Mouse (Mus musculus): Measurements from ENCODE around the gene Scel. TPM values are rescaled to one million over a fixed set of nuclear protein-coding genes. Genes with fewer than 3 reads are reported as not detected.

Gene Scel
- polyA plus RNA-seq, 1 experiment = not detected

GRCm38 (mm10) chr14:103647981-103648380 lies 134.8 kb downstream of the Scel start:
- Histone ChIP-seq H3ac (ENCODE audit: control insufficient read depth, insufficient read length) (no peak overlapping the region), H3K36me3 (ENCODE audit: control insufficient read depth, insufficient read depth) (no peaks in the 10 kb centered on the region), H3K4me3 (no peak overlapping the region), H3K4me2 (ENCODE audit: low read depth) (no peak overlapping the region), H3K27me3 (ENCODE audit: control insufficient read depth, insufficient read depth, insufficient read length) (no peaks in the 10 kb centered on the region), H3K79me2 (ENCODE audit: control insufficient read depth, insufficient read depth) (no peaks in the 10 kb centered on the region)
- TF ChIP-seq TCF12 (IDR thresholded peaks at IDR 0.05; ENCODE audit: insufficient read depth, poor library complexity, severe bottlenecking) (no peak), POLR2A (IDR thresholded peaks at IDR 0.05; ENCODE audit: insufficient read length, low read depth) (no peak), MYOG (IDR thresholded peaks at IDR 0.05; ENCODE audit: control insufficient read depth in 1 of 3, insufficient read depth in 1 of 3, insufficient read length in 2 of 3, low read depth in 2 of 3) (no peak), MYOD1 (IDR thresholded peaks at IDR 0.05; ENCODE audit: control insufficient read depth in 1 of 3, insufficient read length in 2 of 3, low read depth in 2 of 3) (no peak), MAX (IDR thresholded peaks at IDR 0.05; ENCODE audit: low read depth) (no peak), E2F4 (IDR thresholded peaks at IDR 0.05; ENCODE audit: insufficient read depth) (no peak), USF1 (IDR thresholded peaks at IDR 0.05; ENCODE audit: low read depth) (no peak), TCF3 (IDR thresholded peaks at IDR 0.05; ENCODE audit: insufficient read length, low read depth) (no peak), SRF (IDR thresholded peaks at IDR 0.05; ENCODE audit: control insufficient read depth, insufficient read length, low read depth) (no peak), REST (IDR thresholded peaks at IDR 0.05; ENCODE audit: insufficient read depth, insufficient read length) (no peak), POLR2AphosphoS2 (IDR thresholded peaks at IDR 0.05; ENCODE audit: insufficient read length, low read depth) (no peak), CEBPB (IDR thresholded peaks at IDR 0.05; ENCODE audit: insufficient read depth, poor library complexity, severe bottlenecking) (no peak)

- H3ac ChIP-seq (ENCODE audit: control insufficient read depth, insufficient read length) = no peak overlapping the region
- no peaks in the 10 kb centered on the region for H3K27me3 ChIP-seq (ENCODE audit: control insufficient read depth, insufficient read depth, insufficient read length)
- H3K4me3 ChIP-seq = no peak overlapping the region
- no peak overlapping the region for H3K4me2 ChIP-seq (ENCODE audit: low read depth)
- H3K36me3 ChIP-seq (ENCODE audit: control insufficient read depth, insufficient read depth) = no peaks in the 10 kb centered on the region
- TF ChIP-seq POLR2AphosphoS2 (IDR thresholded peaks at IDR 0.05; ENCODE audit: insufficient read length, low read depth) (no peak), TCF3 (IDR thresholded peaks at IDR 0.05; ENCODE audit: insufficient read length, low read depth) (no peak), MYOD1 (IDR thresholded peaks at IDR 0.05; ENCODE audit: control insufficient read depth in 1 of 3, insufficient read length in 2 of 3, low read depth in 2 of 3) (no peak), POLR2A (IDR thresholded peaks at IDR 0.05; ENCODE audit: insufficient read length, low read depth) (no peak), CEBPB (IDR thresholded peaks at IDR 0.05; ENCODE audit: insufficient read depth, poor library complexity, severe bottlenecking) (no peak), MYOG (IDR thresholded peaks at IDR 0.05; ENCODE audit: control insufficient read depth in 1 of 3, insufficient read depth in 1 of 3, insufficient read length in 2 of 3, low read depth in 2 of 3) (no peak), MAX (IDR thresholded peaks at IDR 0.05; ENCODE audit: low read depth) (no peak), SRF (IDR thresholded peaks at IDR 0.05; ENCODE audit: control insufficient read depth, insufficient read length, low read depth) (no peak), USF1 (IDR thresholded peaks at IDR 0.05; ENCODE audit: low read depth) (no peak), E2F4 (IDR thresholded peaks at IDR 0.05; ENCODE audit: insufficient read depth) (no peak), REST (IDR thresholded peaks at IDR 0.05; ENCODE audit: insufficient read depth, insufficient read length) (no peak), TCF12 (IDR thresholded peaks at IDR 0.05; ENCODE audit: insufficient read depth, poor library complexity, severe bottlenecking) (no peak)
- H3K79me2 ChIP-seq (ENCODE audit: control insufficient read depth, insufficient read depth) = no peaks in the 10 kb centered on the region
Measured at GRCm38 (mm10) chr14:103648623-103649255, 135.6 kb downstream of the Scel start.

GRCm38 (mm10) chr14:103649302-103649701 lies 136.2 kb downstream of the Scel start:
- Histone ChIP-seq H3K27me3 (ENCODE audit: control insufficient read depth, insufficient read depth, insufficient read length) (no peaks in the 10 kb centered on the region), H3K79me2 (ENCODE audit: control insufficient read depth, insufficient read depth) (no peaks in the 10 kb centered on the region), H3K4me2 (ENCODE audit: low read depth) (no peak overlapping the region), H3ac (ENCODE audit: control insufficient read depth, insufficient read length) (no peak overlapping the region), H3K4me3 (no peak overlapping the region), H3K36me3 (ENCODE audit: control insufficient read depth, insufficient read depth) (no peaks in the 10 kb centered on the region)
- TF ChIP-seq USF1 (IDR thresholded peaks at IDR 0.05; ENCODE audit: low read depth) = no peak
- TF ChIP-seq SRF (IDR thresholded peaks at IDR 0.05; ENCODE audit: control insufficient read depth, insufficient read length, low read depth) = no peak
- no peak for TF ChIP-seq E2F4 (IDR thresholded peaks at IDR 0.05; ENCODE audit: insufficient read depth)
- TF ChIP-seq MYOG (IDR thresholded peaks at IDR 0.05; ENCODE audit: control insufficient read depth in 1 of 3, insufficient read depth in 1 of 3, insufficient read length in 2 of 3, low read depth in 2 of 3) = no peak
- TF ChIP-seq TCF3 (IDR thresholded peaks at IDR 0.05; ENCODE audit: insufficient read length, low read depth) = no peak
- TF ChIP-seq CEBPB (IDR thresholded peaks at IDR 0.05; ENCODE audit: insufficient read depth, poor library complexity, severe bottlenecking) = no peak
- no peak for TF ChIP-seq MAX (IDR thresholded peaks at IDR 0.05; ENCODE audit: low read depth)

GRCm38 (mm10) chr14:103649896-103650334 lies 136.8 kb downstream of the Scel start, which contains the start of gene Slain1:
Gene Slain1 (plus strand): TSS chr14:103650228.
- H3K79me2 ChIP-seq (ENCODE audit: control insufficient read depth, insufficient read depth) = no peaks in the 10 kb centered on the region
- no peaks in the 10 kb centered on the region for H3K36me3 ChIP-seq (ENCODE audit: control insufficient read depth, insufficient read depth)
- no peak within 1 kb of the TSS for H3K4me3 ChIP-seq
- H3ac ChIP-seq (ENCODE audit: control insufficient read depth, insufficient read length) = no peak within 1 kb of the TSS
- TF ChIP-seq CEBPB (IDR thresholded peaks at IDR 0.05; ENCODE audit: insufficient read depth, poor library complexity, severe bottlenecking) (no peak), POLR2A (IDR thresholded peaks at IDR 0.05; ENCODE audit: insufficient read length, low read depth) (no peak), MAX (IDR thresholded peaks at IDR 0.05; ENCODE audit: low read depth) (no peak), POLR2AphosphoS2 (IDR thresholded peaks at IDR 0.05; ENCODE audit: insufficient read length, low read depth) (no peak), MYOG (IDR thresholded peaks at IDR 0.05; ENCODE audit: control insufficient read depth in 1 of 3, insufficient read depth in 1 of 3, insufficient read length in 2 of 3, low read depth in 2 of 3) (no peak), TCF12 (IDR thresholded peaks at IDR 0.05; ENCODE audit: insufficient read depth, poor library complexity, severe bottlenecking) (no peak), E2F4 (IDR thresholded peaks at IDR 0.05; ENCODE audit: insufficient read depth) (no peak), MYOD1 (IDR thresholded peaks at IDR 0.05; ENCODE audit: control insufficient read depth in 1 of 3, insufficient read length in 2 of 3, low read depth in 2 of 3) (no peak), REST (IDR thresholded peaks at IDR 0.05; ENCODE audit: insufficient read depth, insufficient read length) (no peak), USF1 (IDR thresholded peaks at IDR 0.05; ENCODE audit: low read depth) (no peak), TCF3 (IDR thresholded peaks at IDR 0.05; ENCODE audit: insufficient read length, low read depth) (no peak), SRF (IDR thresholded peaks at IDR 0.05; ENCODE audit: control insufficient read depth, insufficient read length, low read depth) (no peak)
- H3K27me3 ChIP-seq (ENCODE audit: control insufficient read depth, insufficient read depth, insufficient read length) = no peaks in the 10 kb centered on the region
- no peak within 1 kb of the TSS for H3K4me2 ChIP-seq (ENCODE audit: low read depth)
